9 mouse cellular contexts compared by ENCODE assay signal in genomic region chr4:87461181-87461912, GRCm38 (mm10).
DNase-seq lines count a peak whose midpoint lies in the region; ATAC-seq and TF ChIP-seq lines count a peak whose summit lies in the region.
"Had no signal": no experiment of that assay in that cellular context is flagged by ENCODE, and none has a peak within 500 bp of the region (broad histone marks: within the 10 kb centered on the region; RNA-seq: fewer than 3 reads in every experiment).

No protein-coding gene starts in this region.

- no peaks in the 10 kb centered on the region for H3K9me3 ChIP-seq in hindbrain, embryonic 16.5 days (ENCODE audit: control insufficient read depth, low read length)

- no peak overlapping the region for H3K4me2 ChIP-seq in hindbrain, embryonic 16.5 days (ENCODE audit: low read length)
- H3K4me2 ChIP-seq: liver, embryonic 11.5 days had no signal

- DNase-seq in lung, adult 2 months, result peak; percentile 7
- DNase-seq in lung, postnatal 25 days (ENCODE audit: low spot score), result no peak
- DNase-seq in cerebellum, postnatal 36 days, result peak; percentile 10 to 21
- DNase-seq in retina, postnatal 7 days (ENCODE audit: low read depth, low spot score), result peak; percentile 9
- DNase-seq in spleen, adult 18-20 months, result no peak
- no peak for DNase-seq in gastrocnemius, adult 8-10 months (ENCODE audit: low spot score in 2 of 2)
- no peak for DNase-seq in kidney, postnatal 14 days

- no peak overlapping the region for H3K4me3 ChIP-seq in lung, adult 2 months (replicated peaks; ENCODE audit: extremely low read depth, low read depth, low read length)
- no peak overlapping the region for H3K4me3 ChIP-seq in hindbrain, embryonic 16.5 days (ENCODE audit: low read length)

- 46% methylated on average over 7 of the region's 7 CpGs for WGBS in lung, adult 2 months
- WGBS in hindbrain, embryonic 16.5 days, result 34% methylated on average over 7 of the region's 7 CpGs

- H3K27ac ChIP-seq in hindbrain, embryonic 16.5 days (ENCODE audit: low read depth, low read length), result peak overlapping the region; percentile 39; the same call in 1 of the 2 replicates

- H3K36me3 ChIP-seq in hindbrain, embryonic 16.5 days (ENCODE audit: control insufficient read depth, insufficient read depth, low read length), result no peaks in the 10 kb centered on the region

- TF ChIP-seq POLR2A in lung, adult 2 months (IDR thresholded peaks at IDR 0.05; ENCODE audit: borderline replicate concordance, extremely low read depth, low read depth, low read length), result no peak

- ATAC-seq in hindbrain, embryonic 16.5 days, result peak; percentile 94

- H3K4me1 ChIP-seq in lung, adult 2 months (ENCODE audit: control insufficient read depth, insufficient read depth, low read length), result no peaks in the 10 kb centered on the region; the same call in 1 of the 2 replicates
- H3K4me1 ChIP-seq in hindbrain, embryonic 16.5 days (ENCODE audit: control insufficient read depth, insufficient read depth, low read depth, low read length), result no peaks in the 10 kb centered on the region; the same call in 1 of the 2 replicates

- TF ChIP-seq CTCF in lung, adult 2 months (IDR thresholded peaks at IDR 0.05; ENCODE audit: insufficient read depth, low read length), result no peak

- no peaks in the 10 kb centered on the region for H3K27me3 ChIP-seq in hindbrain, embryonic 16.5 days (replicated peaks; ENCODE audit: control insufficient read depth, insufficient read depth, low read length)

- no peak overlapping the region for H3K9ac ChIP-seq in hindbrain, embryonic 16.5 days (ENCODE audit: low read depth, low read length)

Comparison
In these comparisons a context has a peak if more than half of its experiments do, and no peak if none do; other contexts are left out.
1. DNase-seq: peak in lung, adult 2 months (single experiment), cerebellum, postnatal 36 days (2 of 2) and retina, postnatal 7 days (single experiment); none in lung, postnatal 25 days (single experiment), spleen, adult 18-20 months (0 of 2), gastrocnemius, adult 8-10 months (0 of 2) and kidney, postnatal 14 days (single experiment).